Mouse (Mus musculus) layer of hippocampus, adult 18-20 months (tissue): ENCODE measurements around the gene Gm4744. TPM values are rescaled to one million over a fixed set of nuclear protein-coding genes. Genes with fewer than 3 reads are reported as not detected.
"Not testable (repeated sequence)": the region's sequence is repeated elsewhere in the genome, so short reads cannot be mapped to it uniquely, and the experiment has no call there.

ENCODE experiments used
- DNase-seq, 2 experiments: peaks; one replicate each; pipeline ENCODE4 v3.0.0; 2022; ENCODE audit warnings: low spot score in 2 of 2
- long read RNA-seq: library from polyadenylated mRNA; stranded (forward); transcript quantifications from one replicate; pipeline ENCODE4 v2.0.0, GENCODE M21; 2021
- total RNA-seq, 2 experiments: library from RNA; stranded (reverse); gene quantifications; 2 replicates each; pipeline ENCODE4 v1.2.3; 2021

Gene Gm4744
- total RNA-seq: not detected
- long read RNA-seq: 0 reads

- no peak for DNase-seq
Observed at GRCm38 (mm10) chr6:40951770-40952169, at the start of gene Gm4744. Gene Gm4744 (minus strand): TSS chr6:40951870.

DNA sequence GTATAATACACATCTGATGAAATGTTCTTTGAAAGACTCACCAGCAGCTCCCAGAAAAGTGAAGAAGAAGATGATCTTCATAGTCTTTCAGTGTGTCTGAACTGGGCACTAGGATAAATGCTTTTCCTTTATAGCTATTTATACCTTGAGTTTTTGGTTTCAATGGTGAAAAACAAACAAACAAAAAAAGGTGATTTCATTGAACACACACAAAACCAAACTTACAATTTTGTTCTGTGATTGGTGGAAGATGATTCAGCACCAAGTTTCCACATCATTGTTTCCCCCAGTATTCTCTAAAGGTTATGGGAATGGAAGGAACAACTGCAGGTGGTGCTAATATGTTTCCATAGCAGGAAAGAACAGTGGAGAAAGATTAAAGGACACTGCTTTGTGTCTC lies 47.7 kb upstream of the Gm4744 start, which contains the start of gene Gm2663:
Gm2663 (minus strand) TSS at position 101 of the 400 bp plus-strand sequence.
- not testable (repeated sequence) for DNase-seq

DNA sequence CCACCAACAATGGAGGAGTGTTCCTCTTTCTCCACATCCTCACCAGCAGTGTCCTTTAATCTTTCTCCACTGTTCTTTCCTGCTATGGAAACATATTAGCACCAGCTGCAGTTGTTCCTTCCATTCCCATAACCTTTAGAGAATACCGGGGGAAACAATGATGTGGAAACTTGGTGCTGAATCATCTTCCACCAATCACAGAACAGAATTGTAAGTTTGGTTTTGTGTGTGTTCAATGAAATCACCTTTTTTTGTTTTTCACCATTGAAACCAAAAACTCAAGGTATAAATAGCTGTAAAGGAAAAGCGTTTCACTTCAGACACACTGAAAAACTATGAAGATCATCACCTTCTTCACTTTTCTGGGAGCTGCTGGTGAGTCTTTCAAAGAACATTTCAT lies 12.8 kb upstream of the Gm4744 start, which contains the start of gene 1810009J06Rik:
1810009J06Rik (plus strand) TSS at position 301 of the 400 bp plus-strand sequence.
- not testable (repeated sequence) for DNase-seq

GRCm38 (mm10) chr6:40953716-40954115 lies 2.0 kb upstream of the Gm4744 start:
- no peak for DNase-seq

DNA sequence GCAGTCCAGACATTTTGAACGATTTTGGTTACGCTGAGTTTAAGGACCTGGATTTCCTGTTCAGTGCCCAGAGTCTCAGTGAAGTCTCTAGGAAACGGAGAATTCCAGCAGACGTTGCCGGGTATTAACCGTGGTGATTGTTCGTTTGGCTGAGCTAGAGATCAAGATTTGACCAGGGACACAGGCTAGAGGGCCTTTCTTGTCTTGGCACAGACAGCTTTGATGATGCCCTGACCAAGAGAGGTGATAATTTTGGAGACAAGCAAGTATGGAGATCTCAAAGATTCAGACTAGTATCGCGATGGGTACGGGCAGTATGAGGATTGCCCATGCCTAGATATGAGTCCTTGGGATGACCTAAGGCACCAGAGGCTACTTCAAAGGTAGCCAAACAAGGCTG lies 11.2 kb downstream of the Gm4744 start, which contains the start of gene 1700074P13Rik:
1700074P13Rik (minus strand) TSS at position 101 of the 400 bp plus-strand sequence.
- no peak for DNase-seq

DNA sequence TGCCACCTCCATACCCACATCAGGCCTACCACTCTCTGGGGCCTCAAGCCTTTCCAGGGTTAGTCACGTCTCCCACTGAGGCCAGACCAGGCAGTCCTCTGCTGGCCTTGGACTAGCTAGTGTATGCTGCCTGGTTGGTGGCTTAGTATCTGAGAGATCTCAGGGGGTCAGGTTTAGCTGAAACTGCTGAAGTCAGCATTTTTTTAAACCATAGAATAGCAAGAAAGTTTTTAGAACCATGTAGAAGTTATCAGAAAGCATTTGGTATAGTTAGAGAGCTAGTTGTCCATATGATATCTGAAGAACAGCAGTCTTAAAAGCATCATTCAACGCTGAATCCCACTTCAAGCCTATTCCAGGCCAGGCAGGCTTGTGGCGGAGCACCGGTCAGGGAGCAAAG lies 31.7 kb downstream of the Gm4744 start:
- DNase-seq: no peak

- no peak for DNase-seq
Observed at GRCm38 (mm10) chr6:40900287-40900686, 51.4 kb downstream of the Gm4744 start, which contains the start of gene Prss58. Gene Prss58 (minus strand): TSS chr6:40900387.

Other genes starting within 250 kb of the Gm4744 start
- not detected for gene Moxd2, start 64.4 kb downstream of the Gm4744 start, total RNA-seq
- not detected for gene Prss58, start 51.5 kb downstream of the Gm4744 start, total RNA-seq
- not detected for gene 1700074P13Rik, start 11.3 kb downstream of the Gm4744 start, total RNA-seq
- not detected for gene 1810009J06Rik, start 12.9 kb upstream of the Gm4744 start, total RNA-seq
- not detected for gene Gm2663, start 47.6 kb upstream of the Gm4744 start, total RNA-seq
- gene 2210010C04Rik, start 83.6 kb upstream of the Gm4744 start, total RNA-seq: not detected